8 mouse cellular contexts compared by ENCODE assay signal in the genomic region with DNA sequence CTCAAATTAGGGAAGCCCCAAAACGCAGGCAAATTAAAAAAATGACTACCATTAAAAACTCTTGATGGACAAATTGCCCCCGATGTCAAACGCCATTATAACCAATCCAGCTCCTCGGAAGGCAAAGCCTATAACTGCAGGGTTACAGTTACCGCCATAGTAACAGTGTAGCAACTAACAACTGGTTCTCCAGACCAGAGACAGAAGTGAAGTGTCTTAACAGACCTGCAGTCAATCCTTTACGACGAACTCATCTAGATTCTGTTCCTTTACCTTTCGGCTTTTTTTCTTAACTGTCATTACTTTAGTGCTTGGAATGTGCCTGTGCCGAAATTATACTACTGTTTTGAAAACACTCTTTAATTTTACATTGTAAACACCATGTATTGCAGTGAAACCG. TPM values are rescaled to one million over a fixed set of nuclear protein-coding genes. Genes with fewer than 3 reads are reported as not detected.
DNase-seq lines count a peak whose midpoint lies in the region; ATAC-seq and TF ChIP-seq lines count a peak whose summit lies in the region.

No protein-coding gene starts in this region.

- H3K9me3 ChIP-seq in G1E (replicated peaks), result 0 out of 2 replicates have a peak, but pooled peaks cover 8% of the 10 kb centered on the region
- H3K9me3 ChIP-seq in forebrain, embryonic 10.5 days, result no peaks in the 10 kb centered on the region

- peaks cover 4% of the 10 kb centered on the region for H3K4me1 ChIP-seq in G1E (ENCODE audit: insufficient read depth, low read depth, low read length)
- peaks cover 31% of the 10 kb centered on the region for H3K4me1 ChIP-seq in forebrain, embryonic 10.5 days

- TF ChIP-seq CTCF in gastrocnemius, adult 2 months (IDR thresholded peaks at IDR 0.05), result no peak
- TF ChIP-seq CTCF in G1E (IDR thresholded peaks at IDR 0.05; ENCODE audit: low read depth, low read length), result no peak

- H3K27me3 ChIP-seq in G1E (ENCODE audit: insufficient read depth, low read length) (peaks cover 5% of the 10 kb centered on the region), myocyte (ENCODE audit: control insufficient read depth, insufficient read depth, insufficient read length) (no peaks in the 10 kb centered on the region)
- peaks cover 58% of the 10 kb centered on the region for H3K27me3 ChIP-seq in forebrain, embryonic 10.5 days (ENCODE audit: poor library complexity, severe bottlenecking)

- H3K79me2 ChIP-seq in myocyte (ENCODE audit: control insufficient read depth, insufficient read depth), result peaks cover 55% of the 10 kb centered on the region

- H3K4me3 ChIP-seq in gastrocnemius, adult 2 months, result peak overlapping the region; percentile 94
- H3K4me3 ChIP-seq in G1E (ENCODE audit: low read depth, low read length) (peak overlapping the region; percentile 74), myocyte (peak overlapping the region; percentile 55)
- peak overlapping the region; percentile 63 for H3K4me3 ChIP-seq in forebrain, embryonic 10.5 days

- H3K36me3 ChIP-seq in G1E (replicated peaks), result no peaks in the 10 kb centered on the region
- no peaks in the 10 kb centered on the region for H3K36me3 ChIP-seq in forebrain, embryonic 10.5 days (replicated peaks)
- H3K36me3 ChIP-seq in myocyte (ENCODE audit: control insufficient read depth, insufficient read depth), result no peaks in the 10 kb centered on the region

- H3ac ChIP-seq in myocyte (ENCODE audit: control insufficient read depth, insufficient read length), result peak overlapping the region; percentile 77

- 37% methylated on average over 10 of the region's 10 CpGs for WGBS in forebrain, embryonic 10.5 days
- whole genome bisulfite sequencing in large intestine, adult 2 months, result under 1% methylated on average over 10 of the region's 10 CpGs

- peak overlapping the region; percentile 75 for H3K4me2 ChIP-seq in myocyte (ENCODE audit: low read depth)

- ATAC-seq in G1E (ENCODE audit: extremely low read depth, insufficient number of reproducible peaks, low FRiP score, poor library complexity, severe bottlenecking), result no peak

- intact Hi-C loops in gastrocnemius, adult 2 months (cut with DNase I), result no loop called here

- no peak for DNase-seq in gastrocnemius, adult 2 months
- DNase-seq in gastrocnemius, postnatal 25 days, result no peak
- no peak for DNase-seq in G1E (ENCODE audit: low spot score)
- no peak for DNase-seq in forebrain, embryonic 10.5 days (ENCODE audit: extremely low spot score, low spot score)
- DNase-seq in large intestine, adult 2 months (ENCODE audit: low read depth, low spot score), result peak; percentile 25
- no peak for DNase-seq in cerebellum, adult 18-20 months
- DNase-seq in layer of hippocampus, postnatal 36 days, result no peak

- TF ChIP-seq POLR2A in myocyte (IDR thresholded peaks at IDR 0.05; ENCODE audit: insufficient read length, low read depth), result no peak

- peak overlapping the region; percentile 94 for H3K27ac ChIP-seq in gastrocnemius, adult 2 months
- H3K27ac ChIP-seq in forebrain, embryonic 10.5 days, result no peak overlapping the region

TF ChIP-seq in myocyte, 11 proteins besides CTCF, POLR2A, EP300 and RAD21:
- no peak for TF ChIP-seq E2F4 (IDR thresholded peaks at IDR 0.05; ENCODE audit: insufficient read depth)
- no peak for TF ChIP-seq TCF3 (IDR thresholded peaks at IDR 0.05; ENCODE audit: insufficient read length, low read depth)
- no peak for TF ChIP-seq MYOD1 (IDR thresholded peaks at IDR 0.05; ENCODE audit: control insufficient read depth in 1 of 3, insufficient read length in 2 of 3, low read depth in 2 of 3)
- TF ChIP-seq POLR2AphosphoS2 (IDR thresholded peaks at IDR 0.05; ENCODE audit: insufficient read length, low read depth), result no peak
- TF ChIP-seq CEBPB (IDR thresholded peaks at IDR 0.05; ENCODE audit: insufficient read depth, poor library complexity, severe bottlenecking), result no peak
- no peak for TF ChIP-seq TCF12 (IDR thresholded peaks at IDR 0.05; ENCODE audit: insufficient read depth, poor library complexity, severe bottlenecking)
- TF ChIP-seq MYOG (IDR thresholded peaks at IDR 0.05; ENCODE audit: control insufficient read depth in 1 of 3, insufficient read depth in 1 of 3, insufficient read length in 2 of 3, low read depth in 2 of 3), result no peak
- TF ChIP-seq REST (IDR thresholded peaks at IDR 0.05; ENCODE audit: insufficient read depth, insufficient read length), result no peak
- no peak for TF ChIP-seq USF1 (IDR thresholded peaks at IDR 0.05; ENCODE audit: low read depth)
- no peak for TF ChIP-seq SRF (IDR thresholded peaks at IDR 0.05; ENCODE audit: control insufficient read depth, insufficient read length, low read depth)
- TF ChIP-seq MAX (IDR thresholded peaks at IDR 0.05; ENCODE audit: low read depth), result no peak

RNA-seq across cellular contexts. Expression of a gene that starts 1.4 kb away (rescaled TPM):
- 10 to 100 TPM; 15.9 to 16.5 TPM for total RNA-seq in gastrocnemius, adult 2 months (2021)
- total RNA-seq in gastrocnemius, postnatal 25 days (2021), result 10 to 100 TPM; 12.3 to 12.9 TPM
- 23.6 and 31.0 TPM in 2 replicates for total RNA-seq in G1E (2014; fragmentation: Nextera tagmentation)
- 16.4 and 16.8 TPM in 2 replicates for total RNA-seq in G1E (2017)
- polyA plus RNA-seq in G1E (2012), result 5.3 and 5.6 TPM in 2 replicates
- 5.5 and 5.8 TPM in 2 replicates for polyA plus RNA-seq in forebrain, embryonic 10.5 days (2016; fragmentation: Nextera tagmentation; extraction: Ambion mirVana)
- 20.7 and 25.7 TPM in 2 replicates for polyA plus RNA-seq in large intestine, adult 2 months (2012; rRNA removed)
- polyA plus RNA-seq in myocyte (2012; fragmentation: generic; extraction: Trizol), result 4.9 TPM
- 10 to 100 TPM; 31.0 to 34.2 TPM for total RNA-seq in layer of hippocampus, postnatal 36 days (2021)
